Mouse (Mus musculus): ENCODE data around the gene Slc17a8.
"Not testable (repeated sequence)": the region's sequence is repeated elsewhere in the genome, so short reads cannot be mapped to it uniquely, and the experiment has no call there.

Gene Slc17a8

DNA sequence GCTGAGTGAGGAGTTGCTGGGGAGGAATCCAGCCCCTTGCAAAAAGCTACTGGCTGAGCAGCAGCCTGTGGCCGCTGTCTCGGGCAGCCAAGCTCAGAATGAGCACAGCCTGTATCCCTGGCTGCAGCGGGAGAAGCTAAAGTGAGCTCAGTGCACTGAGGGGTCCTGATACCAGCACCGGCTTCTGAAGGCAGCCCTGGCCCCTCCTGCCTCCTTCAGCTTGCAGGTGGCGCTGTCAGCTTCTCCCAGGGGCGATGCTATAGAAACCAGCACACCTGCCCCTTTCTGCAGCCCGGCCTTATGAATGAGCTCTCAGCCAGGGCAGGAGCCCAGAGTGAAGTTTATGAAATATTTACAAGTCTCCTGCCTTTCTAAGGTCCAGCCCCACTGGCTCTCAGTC lies at the start of gene Slc17a8:
TSS of gene Slc17a8 (minus strand) at position 125 of the 400 bp plus-strand sequence.
- DNase-seq (ENCODE audit: low read depth, low spot score), result no peak

DNA sequence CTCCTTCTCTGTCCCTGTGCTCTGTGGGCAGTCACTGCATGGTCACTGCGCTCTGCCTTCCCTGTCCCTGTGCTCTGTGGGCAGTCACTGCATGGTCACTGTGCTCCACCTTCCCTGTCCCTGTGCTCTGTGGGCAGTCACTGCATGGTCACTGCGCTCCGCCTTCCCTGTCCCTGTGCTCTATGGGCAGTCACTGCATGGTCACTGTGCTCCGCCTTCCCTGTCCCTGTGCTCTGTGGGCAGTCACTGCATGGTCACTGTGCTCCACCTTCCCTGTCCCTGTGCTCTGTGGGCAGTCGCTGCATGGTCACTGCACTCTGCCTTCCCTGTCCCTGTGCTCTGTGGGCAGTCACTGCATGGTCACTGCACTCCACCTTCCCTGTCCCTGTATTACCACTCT lies 49.3 kb upstream of the Slc17a8 start:
- DNase-seq (ENCODE audit: low read depth, low spot score), result not testable (repeated sequence)

DNA sequence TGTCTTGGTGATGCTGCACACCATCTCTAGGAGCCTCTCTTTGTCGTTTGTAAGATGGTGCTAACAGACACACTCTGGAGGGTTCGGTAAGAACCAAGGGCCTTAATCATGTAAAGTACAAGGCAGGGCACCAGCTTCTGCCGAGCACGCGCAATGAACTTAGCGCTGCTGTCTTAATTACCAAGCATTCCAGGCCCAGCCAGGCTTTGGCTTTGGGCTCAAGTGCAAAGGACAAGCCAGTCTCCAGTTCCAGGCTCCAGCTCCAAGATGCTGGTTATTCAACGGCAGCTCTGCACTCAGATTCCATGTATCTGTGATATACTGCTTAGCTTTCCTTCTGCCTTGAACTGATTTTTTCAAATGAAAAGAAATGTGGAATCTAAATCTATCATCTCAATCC lies 46.5 kb upstream of the Slc17a8 start:
- DNase-seq (ENCODE audit: low read depth, low spot score), result no peak

DNA sequence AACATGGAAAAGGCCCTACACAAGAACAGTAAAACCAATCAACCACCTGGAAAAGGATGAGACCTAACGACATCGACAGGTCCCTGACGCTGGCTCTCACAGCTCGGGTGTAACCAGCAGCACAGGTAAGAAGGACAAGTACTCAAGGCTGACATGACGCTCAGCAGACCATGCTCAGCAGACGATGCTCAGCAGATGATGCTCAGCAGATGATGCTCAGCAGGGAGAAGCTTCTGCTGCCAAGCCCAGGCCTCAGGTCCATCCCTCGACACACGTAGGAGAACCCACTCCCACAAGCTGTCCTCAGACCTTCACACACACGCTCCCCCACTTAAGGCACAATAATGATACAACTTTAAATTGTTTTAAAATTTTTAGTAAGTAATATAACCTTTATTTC lies 44.6 kb upstream of the Slc17a8 start:
- DNase-seq (ENCODE audit: low read depth, low spot score), result no peak

DNA sequence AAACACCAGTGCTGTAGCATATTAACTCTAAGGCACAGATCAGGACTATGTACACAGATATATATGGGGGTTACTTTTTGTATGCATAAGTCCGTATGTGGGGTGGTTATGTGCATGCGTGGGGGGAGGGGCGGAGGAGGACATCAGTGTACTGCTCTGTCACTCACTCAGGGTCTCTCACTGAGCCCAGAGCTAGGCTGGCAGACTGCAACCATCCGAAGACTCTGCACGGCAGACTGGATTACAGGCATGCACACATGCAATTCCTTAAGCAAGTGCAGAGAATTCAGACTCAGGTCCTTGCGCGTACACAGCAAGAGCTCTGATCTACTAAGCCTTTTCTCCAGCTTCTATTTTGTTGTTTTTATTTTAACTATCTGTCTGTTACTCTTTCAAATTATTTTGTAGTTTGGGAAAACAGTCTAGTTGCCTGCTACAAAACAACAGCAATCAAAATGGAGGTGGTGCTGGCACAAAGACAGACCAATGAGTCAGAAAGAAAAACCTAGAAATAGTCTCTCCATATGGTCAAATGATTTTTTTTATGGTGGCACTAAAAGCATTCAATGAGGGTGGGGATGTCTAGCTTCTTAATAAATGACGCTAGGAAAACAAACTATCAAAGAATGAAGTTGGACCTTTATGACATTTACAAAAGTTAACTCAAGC lies 44.1 kb upstream of the Slc17a8 start:
- DNase-seq (ENCODE audit: low read depth, low spot score), result no peak

DNA sequence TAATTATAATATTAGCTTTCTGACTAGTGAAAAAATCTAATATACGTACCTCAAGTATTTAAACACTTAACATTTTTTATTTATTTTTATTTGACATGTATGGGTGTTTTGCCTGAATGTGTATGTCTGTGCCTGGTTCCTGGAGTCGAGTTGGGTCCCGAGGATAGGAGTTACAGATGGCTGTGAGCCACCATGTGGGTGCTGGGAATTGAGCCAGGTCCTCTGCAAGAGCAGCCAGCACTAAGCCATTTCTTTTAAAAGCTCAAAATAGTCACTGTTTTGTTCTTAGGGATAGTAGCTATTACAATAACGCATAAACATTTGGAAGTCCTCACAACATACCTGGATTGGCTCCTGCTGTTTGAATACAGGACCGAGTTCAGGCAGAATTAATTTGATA lies 35.3 kb upstream of the Slc17a8 start:
- no peak for DNase-seq (ENCODE audit: low read depth, low spot score)

DNA sequence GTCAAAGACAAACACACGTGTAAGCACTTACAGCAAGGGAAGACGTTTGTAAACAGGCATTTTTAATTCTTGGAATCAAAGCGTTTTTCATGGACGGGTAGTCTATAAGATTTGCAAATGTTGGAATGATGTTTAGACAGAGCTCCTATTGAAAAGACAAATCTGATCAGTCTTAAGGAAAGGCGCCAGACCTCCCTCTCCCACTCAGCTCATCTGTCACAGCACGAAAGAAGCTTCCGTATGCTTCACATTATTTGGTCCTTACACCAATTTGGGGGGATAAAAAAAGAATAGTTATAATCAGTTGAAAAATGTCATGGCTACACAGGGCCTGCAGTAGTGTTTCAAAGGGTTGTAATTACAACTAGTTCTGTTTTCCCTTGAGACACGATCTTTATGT lies 31.9 kb upstream of the Slc17a8 start:
- DNase-seq (ENCODE audit: low read depth, low spot score), result no peak

DNA sequence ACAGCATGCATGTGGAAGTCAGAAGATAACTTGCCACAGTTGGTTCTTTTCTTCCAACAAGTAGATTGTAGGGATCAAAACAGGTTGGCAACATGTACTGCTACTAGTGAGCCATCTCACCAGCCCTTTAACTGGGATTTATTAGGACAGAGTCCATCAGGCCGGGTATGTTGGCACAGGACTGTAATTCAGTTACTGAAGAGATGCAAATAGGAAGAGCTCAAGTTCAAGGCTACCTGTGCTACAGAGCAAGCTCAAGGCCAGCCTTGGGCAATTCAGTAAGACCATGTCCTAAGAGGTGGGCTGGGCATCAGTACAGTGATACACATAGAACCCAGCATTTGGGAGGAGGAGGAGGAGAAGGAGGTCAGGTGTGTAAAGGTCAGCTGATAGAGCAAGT lies 30.6 kb upstream of the Slc17a8 start:
- DNase-seq (ENCODE audit: low read depth, low spot score), result no peak

DNA sequence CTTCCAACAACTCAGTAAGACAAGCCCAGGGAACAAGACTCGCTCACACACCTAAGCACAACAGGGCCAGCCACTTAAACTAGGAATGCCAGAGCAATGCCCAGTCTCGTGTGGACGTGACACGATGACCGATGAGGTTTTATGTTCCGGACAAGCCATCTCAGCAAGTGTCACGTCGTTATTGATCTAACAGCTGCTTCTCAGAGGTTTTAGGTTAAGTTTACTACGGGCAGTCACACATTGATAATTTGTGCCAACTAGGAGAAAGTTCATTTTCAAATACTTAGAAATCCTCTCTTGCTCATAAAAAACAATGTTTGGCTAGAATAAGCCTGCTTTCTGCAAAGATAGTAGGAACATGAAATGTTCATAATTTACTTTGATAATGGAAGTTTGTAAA lies 25.9 kb upstream of the Slc17a8 start:
- no peak for DNase-seq (ENCODE audit: low read depth, low spot score)

DNA sequence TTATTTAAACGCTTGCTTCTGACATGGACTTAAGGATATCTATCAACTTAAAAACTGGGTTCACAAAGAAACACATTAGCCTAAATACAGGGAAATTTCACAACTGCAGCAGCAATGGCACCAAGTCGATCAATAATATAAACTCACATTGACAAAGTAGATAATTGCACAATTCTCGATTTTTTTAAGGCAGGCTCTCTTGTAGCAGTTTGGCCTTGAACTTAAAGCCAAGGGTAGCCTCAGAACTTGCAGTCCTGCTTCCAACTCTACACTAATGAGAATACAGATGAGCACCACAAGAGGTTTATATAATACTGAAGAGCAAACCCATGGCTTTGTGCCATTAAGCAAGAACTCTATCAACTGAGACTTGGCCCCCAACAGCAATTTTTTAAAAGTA lies 15.9 kb upstream of the Slc17a8 start:
- no peak for DNase-seq (ENCODE audit: low read depth, low spot score)

DNA sequence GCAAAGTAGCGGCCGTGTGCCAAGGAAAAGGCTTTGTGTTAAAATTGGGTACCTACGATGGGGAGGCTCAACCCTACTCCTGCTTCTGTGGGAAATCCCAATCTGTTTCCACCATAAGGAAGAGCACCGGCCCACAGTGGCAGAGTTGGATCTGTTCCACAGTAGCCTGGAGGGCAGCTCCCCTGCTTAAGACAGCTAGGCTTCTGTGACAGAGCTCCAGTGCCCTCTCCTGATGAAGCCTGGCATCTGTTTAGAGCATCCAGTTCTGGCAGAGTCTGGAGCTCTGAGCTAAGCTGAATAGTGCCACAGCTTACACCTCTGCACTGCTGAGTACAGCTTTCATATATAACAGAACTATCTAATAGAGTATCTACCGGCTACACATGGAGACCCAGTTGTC lies 14.0 kb upstream of the Slc17a8 start:
- DNase-seq (ENCODE audit: low read depth, low spot score), result no peak

DNA sequence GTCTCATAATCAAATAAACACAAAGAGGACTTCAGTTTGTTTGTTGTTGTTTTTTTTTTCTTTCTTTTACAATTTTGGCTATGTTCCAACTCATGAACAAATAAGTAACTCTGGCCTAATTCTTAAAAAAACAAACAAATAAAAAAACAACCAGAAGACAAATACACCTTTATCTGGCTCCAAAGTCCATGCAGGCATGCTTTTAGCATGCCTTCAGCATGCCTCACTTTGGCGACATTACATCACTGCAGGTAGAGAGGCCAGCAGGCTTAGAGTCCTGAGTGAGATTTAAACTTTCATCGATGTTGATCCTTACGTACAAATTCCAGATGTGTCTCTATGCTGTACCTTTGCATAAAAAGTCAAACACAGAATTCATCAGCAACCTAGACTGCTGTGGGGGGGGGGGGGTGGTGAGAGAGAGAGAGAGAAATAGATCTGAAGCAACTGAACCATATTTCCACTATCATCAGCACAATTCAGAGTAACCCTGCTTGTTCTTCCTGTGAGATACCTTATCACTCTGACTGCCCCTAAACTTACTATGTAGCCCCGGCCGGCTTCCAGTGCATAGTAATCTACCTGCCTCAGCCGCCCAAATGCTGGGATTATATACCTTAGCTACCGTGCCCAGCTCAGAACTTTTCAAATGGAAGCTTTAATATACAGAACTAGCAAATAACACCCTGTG lies 12.8 kb upstream of the Slc17a8 start:
- DNase-seq (ENCODE audit: low read depth, low spot score), result no peak

DNA sequence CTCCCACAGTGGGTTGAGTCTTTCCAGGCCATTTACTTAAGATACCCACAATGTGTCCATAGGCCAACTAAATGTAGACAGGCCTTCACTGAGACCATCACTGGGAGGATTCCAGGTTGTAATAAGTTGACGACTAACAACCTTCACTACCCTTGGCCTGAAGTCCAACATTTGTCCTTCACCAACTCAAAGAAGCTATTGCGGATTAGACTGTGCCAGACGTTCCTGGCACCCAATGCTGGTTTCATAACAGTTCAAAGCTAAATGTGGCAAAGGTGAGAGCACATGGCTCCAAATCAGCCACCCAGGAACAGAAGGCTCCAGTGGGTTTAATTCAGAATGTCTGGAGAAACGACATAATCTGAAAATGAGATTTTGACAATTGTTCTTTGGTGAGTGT lies 12.1 kb upstream of the Slc17a8 start:
- no peak for DNase-seq (ENCODE audit: low read depth, low spot score)

DNA sequence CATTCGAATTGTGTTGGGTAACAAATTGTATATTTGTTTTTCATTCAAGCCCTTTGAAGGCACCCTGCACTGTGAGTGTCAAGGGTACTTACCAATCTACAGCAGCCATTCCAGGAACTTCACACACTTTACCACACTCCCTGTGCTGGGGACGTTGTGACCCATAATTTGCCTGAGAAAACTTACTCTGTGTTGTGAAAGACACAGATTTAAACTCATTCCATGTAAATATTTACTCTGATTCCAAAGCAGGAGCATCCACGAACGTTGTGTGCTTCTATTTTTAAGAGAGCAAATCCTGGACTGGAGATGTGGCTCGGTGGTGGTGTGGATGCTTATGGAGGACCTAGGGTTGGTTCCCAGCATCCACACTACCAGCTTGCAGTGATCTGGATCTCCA lies 10.8 kb upstream of the Slc17a8 start:
- no peak for DNase-seq (ENCODE audit: low read depth, low spot score)

DNA sequence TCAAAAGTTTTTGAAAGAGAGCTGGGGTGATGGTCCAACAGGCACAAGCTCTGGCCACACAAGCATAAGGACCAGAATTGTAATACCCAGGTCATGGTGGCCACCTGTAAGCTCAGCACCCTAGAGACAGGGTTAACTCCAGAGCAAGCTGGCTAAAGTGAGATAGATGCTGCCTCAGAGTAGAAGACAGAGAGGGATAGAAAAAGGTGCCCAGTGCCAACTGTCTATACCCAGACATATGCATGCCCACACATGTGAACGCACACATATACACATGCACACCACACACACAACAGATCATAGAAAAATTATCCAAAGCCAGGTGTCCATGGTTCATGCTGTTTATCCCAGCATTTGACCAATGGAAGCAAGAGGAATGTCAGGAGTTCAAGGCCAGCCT lies 9.5 kb upstream of the Slc17a8 start:
- DNase-seq (ENCODE audit: low read depth, low spot score), result no peak

DNA sequence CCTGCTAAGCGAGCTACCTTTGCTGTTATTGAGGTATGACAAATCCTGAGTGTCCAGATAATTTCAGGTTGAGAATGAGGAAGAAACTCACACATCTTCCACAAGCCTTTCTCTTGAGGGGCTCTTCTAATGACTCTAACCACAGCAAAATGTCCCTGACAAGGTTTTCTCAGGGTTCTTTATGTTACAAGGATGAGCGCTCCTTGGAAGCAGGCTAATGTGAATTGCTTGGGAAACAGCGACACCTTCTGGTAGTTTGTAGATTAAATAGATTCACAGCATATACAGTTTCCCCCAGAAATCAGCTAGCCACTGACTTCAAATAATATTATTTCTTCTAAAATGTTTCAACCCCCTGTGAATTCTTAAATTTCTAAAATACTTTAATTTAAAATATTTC lies 9.0 kb upstream of the Slc17a8 start:
- DNase-seq (ENCODE audit: low read depth, low spot score), result peak; percentile 40

DNA sequence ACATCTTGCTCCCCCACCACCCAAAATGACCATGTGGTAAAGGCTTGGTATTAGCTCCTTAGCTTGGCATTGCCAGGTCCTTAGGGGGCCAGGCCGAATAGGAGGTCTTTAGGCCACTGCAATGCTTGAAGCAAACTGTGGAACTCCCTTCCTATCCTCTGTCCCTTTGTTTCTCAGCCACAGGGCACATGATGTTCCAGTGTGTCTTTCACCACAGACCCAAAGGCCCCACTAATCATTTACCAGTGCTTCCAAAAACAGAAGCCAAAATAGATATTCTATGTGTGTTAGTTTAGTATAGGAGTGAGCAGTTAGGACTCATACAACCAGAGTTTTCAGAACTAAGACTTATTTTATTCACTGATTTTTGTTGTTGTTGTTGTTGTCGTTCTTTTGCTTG lies 5.7 kb upstream of the Slc17a8 start:
- no peak for DNase-seq (ENCODE audit: low read depth, low spot score)

DNA sequence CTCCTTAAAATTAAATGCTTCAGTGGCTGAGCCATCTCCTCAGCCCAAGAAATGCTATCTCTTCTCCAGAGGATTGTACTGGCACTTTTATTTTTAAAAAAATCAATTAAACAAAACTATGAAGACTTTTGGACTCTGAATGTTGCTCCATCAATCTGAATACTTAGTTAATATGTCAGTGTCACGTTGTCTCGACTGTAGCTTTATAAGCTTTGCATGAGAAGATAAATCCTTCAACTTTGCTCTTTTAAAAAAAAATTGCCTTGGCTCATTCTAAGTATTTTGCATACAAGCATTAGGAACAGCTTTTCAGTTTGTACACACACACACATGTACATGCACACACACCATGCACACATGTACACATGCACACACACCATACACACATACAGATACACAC lies 3.1 kb upstream of the Slc17a8 start:
- no peak for DNase-seq (ENCODE audit: low read depth, low spot score)

DNA sequence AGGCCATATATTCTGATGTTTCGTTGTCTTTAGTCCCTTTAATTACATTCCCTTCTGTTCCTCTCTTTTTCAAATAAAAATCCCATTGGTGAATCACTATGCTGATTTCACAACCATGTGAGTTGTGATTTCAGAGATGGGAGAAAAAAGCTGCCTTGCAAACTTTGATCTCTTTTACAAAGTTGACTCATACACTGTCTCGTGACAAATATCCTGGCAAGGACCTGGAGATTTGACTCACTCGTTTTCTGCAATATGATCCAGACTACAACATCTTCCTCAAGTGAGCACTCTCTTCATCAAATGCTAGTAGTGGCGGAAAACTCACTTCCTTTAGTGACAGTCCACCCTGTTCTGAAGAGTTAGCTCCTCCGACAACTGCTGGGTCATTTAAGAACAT lies 21.7 kb downstream of the Slc17a8 start:
- DNase-seq (ENCODE audit: low read depth, low spot score), result peak; percentile 60

DNA sequence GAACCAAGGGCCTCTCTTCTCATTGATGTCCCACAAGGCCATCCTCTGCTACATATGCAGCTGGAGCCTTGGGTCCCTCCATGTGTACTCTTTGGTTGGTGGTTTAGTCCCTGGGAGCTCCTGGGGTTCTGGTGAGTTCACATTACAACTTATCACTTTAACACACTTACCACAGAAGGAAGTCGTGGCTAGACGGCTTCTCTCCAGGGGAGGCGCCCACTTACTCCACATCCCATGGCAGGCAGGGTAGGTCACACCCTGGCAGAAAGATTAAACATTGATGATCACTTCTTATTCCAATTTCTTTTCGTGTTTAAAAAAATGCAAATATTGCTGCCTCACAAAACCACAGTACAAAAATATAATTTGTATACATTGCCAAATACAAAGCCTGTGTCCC lies 23.8 kb downstream of the Slc17a8 start:
- no peak for DNase-seq (ENCODE audit: low read depth, low spot score)

DNA sequence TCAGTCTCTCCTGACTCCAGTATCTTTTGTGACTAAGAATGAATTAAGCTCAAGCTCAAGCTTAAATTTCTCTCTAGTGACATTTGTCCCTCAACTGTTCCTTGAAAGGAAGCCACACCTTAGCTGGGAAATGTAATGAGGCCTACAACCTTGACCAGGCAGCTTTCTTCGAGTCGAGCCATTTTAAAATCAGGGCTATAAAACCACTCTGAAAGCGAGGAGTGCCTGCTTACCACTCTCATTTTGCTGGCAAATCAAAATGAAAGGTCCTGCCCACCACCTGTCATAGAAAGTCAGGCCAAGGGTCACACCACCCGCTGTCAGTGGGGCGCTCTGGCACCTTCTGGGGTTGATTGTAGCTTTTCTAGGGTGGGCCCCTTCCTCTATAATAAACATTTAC lies 25.1 kb downstream of the Slc17a8 start:
- no peak for DNase-seq (ENCODE audit: low read depth, low spot score)

DNA sequence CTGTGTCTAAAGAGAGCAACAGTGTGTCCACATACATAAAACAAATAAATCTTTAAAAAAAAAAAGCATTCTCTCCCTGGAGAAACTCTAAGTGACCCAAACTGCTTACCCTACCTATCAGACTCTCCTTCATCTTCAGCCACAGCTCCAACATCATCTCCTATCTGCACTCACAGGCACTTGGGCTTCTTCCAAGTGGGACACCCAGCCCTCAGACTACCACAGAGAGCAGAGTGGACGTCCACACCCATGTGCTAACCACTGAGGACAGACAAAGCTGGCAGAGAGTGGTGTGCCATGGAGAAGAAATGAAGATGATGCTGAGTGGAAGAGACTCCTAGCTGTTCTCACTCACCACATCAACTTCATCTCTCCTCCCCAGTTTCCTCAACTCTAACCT lies 25.5 kb downstream of the Slc17a8 start:
- DNase-seq (ENCODE audit: low read depth, low spot score), result no peak

DNA sequence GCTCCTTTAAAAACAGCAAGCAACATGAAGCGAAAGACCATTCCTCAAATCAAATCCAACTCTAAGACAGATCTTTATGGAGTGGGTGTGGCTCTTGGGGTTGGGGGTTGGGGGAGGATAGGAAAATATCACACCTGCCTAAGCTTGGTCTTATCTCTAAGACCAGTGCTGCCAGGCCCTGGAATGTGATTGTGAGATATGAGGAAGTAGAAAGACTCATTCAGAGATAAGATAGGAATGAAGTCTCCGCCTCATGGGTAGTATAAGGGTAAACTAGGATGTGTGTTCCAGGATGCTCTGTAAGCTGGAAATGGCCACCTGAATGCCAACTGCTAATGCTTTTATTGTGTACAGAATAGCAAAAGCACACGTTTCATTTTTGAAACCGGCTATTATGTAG lies 26.7 kb downstream of the Slc17a8 start:
- no peak for DNase-seq (ENCODE audit: low read depth, low spot score)

DNA sequence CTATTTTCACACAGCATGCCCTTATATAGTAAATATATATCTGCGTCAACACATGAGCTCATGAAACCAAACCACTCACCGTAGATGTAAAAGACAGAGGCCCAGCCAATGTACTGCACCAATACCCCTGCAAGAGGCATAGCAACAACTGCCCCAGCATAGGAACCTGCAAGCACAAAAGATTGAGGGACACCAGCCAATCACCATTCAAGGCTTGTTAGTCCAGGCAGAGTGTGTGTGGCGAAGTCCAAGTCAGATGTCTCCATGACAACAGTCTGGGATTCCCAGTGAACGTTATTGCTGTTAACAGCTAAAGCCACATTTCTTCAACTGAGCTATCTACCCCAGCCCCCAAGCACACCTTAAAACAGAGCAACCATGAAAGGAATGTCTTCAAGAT lies 28.3 kb downstream of the Slc17a8 start:
- no peak for DNase-seq (ENCODE audit: low read depth, low spot score)
